In the genomic region with DNA sequence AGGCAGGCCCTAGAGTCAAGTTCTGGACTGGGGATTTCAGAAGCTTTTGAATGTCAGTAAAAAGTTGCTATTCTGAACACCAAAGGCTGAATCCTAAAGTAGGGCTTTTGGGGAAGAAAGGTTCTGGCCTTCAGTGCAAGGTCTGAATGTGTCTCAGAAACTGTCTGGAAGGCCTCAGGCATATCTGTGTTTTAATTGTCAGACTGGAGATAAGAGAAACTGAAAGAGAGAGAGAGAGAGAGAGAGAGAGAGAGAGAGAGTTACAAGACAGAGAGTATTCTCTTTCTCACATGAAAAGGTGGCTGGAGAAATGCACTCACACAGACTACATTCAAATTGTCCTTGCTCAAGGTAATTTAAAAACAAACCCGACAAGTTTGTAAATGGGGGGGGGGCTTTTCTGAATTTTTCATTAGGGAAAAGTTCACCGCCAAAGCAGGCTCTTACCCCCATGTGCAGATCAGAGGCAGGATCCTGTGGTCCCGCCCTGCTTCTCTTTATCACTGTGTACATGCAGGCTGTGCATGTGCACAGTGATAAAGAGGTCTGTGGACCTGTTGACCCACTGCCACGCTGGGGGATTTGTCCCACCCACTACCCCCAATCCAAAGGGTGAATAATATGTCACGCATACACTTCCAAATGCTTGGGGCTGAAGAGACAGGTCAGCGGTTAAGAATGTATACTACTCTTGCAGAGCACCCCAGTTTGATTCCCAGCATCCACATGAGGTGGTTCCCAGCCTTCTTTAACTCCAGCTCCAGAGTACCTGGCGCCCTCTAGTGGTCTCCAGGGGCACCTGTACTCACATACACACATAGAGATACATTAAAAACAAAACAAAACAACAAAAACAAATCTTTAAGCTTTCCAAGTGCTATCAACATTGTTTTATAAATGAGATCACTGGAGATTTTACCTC, we compare ENCODE assay signal across 17 mouse cellular contexts.
A peak's percentile ranks its signal among the peaks of the same experiment; 100 is the strongest.
DNase-seq lines count a peak whose midpoint lies in the region; ATAC-seq and TF ChIP-seq lines count a peak whose summit lies in the region.
"Had no signal": no experiment of that assay in that cellular context is flagged by ENCODE, and none has a peak within 500 bp of the region (broad histone marks: within the 10 kb centered on the region; RNA-seq: fewer than 3 reads in every experiment).

No protein-coding gene starts in this region.

- H3K27ac ChIP-seq in hindbrain, postnatal 0 days = no peak overlapping the region
- no peak overlapping the region for H3K27ac ChIP-seq in hindbrain, embryonic 16.5 days (ENCODE audit: low read depth, low read length)
- no peak overlapping the region for H3K27ac ChIP-seq in ES-E14 (ENCODE audit: insufficient read depth, low read depth, low read length, poor library complexity, severe bottlenecking)
- no peak overlapping the region for H3K27ac ChIP-seq in liver, postnatal 0 days (ENCODE audit: low read depth)
- H3K27ac ChIP-seq: embryonic facial prominence, embryonic 10.5 days; forebrain, embryonic 10.5 days; heart, adult 2 months had no signal

- no peaks in the 10 kb centered on the region for H3K36me3 ChIP-seq in hindbrain, postnatal 0 days (ENCODE audit: insufficient read depth, low read length)
- no peaks in the 10 kb centered on the region for H3K36me3 ChIP-seq in hindbrain, embryonic 16.5 days (ENCODE audit: control insufficient read depth, insufficient read depth, low read length)
- no peaks in the 10 kb centered on the region for H3K36me3 ChIP-seq in ES-E14 (ENCODE audit: control insufficient read depth, insufficient read depth, low read length, poor library complexity, severe bottlenecking)
- H3K36me3 ChIP-seq in erythroblast, embryonic 14.5 days (ENCODE audit: control insufficient read depth) = peaks cover 4% of the 10 kb centered on the region
- no peaks in the 10 kb centered on the region for H3K36me3 ChIP-seq in liver, postnatal 0 days (replicated peaks; ENCODE audit: insufficient read depth, low read length)
- H3K36me3 ChIP-seq: embryonic facial prominence, embryonic 10.5 days; forebrain, embryonic 10.5 days had no signal

- WGBS in hindbrain, postnatal 0 days = 77% methylated on average over 7 of the region's 7 CpGs
- WGBS in hindbrain, embryonic 16.5 days = 75% methylated on average over 7 of the region's 7 CpGs
- WGBS in liver, postnatal 0 days (ENCODE audit: insufficient replicate concordance) = 58% methylated on average over 7 of the region's 7 CpGs

- H3K4me2 ChIP-seq in hindbrain, postnatal 0 days (ENCODE audit: low read depth, low read length) = no peak overlapping the region
- no peak overlapping the region for H3K4me2 ChIP-seq in hindbrain, embryonic 16.5 days (ENCODE audit: low read length)
- H3K4me2 ChIP-seq in liver, postnatal 0 days (ENCODE audit: low read depth, low read length) = no peak overlapping the region

- H3K9me3 ChIP-seq in hindbrain, postnatal 0 days (ENCODE audit: low read length) = no peaks in the 10 kb centered on the region; the same call in 1 of the 2 replicates
- peaks cover 5% of the 10 kb centered on the region for H3K9me3 ChIP-seq in hindbrain, embryonic 16.5 days (ENCODE audit: control insufficient read depth, low read length)
- no peaks in the 10 kb centered on the region for H3K9me3 ChIP-seq in ES-E14 (ENCODE audit: control insufficient read depth, insufficient read depth, low read depth, low read length)
- H3K9me3 ChIP-seq in erythroblast, embryonic 14.5 days (ENCODE audit: control insufficient read depth, low read length) = peaks cover 21% of the 10 kb centered on the region
- peaks cover 5% of the 10 kb centered on the region; the same call in 1 of the 2 replicates for H3K9me3 ChIP-seq in liver, postnatal 0 days (ENCODE audit: low read length)
- H3K9me3 ChIP-seq: forebrain, embryonic 10.5 days had no signal

- DNase-seq in hindbrain, postnatal 0 days (ENCODE audit: low spot score) = no peak
- peak; percentile 81 for DNase-seq in ES-E14 (ENCODE audit: low read depth, low spot score)
- no peak for DNase-seq in liver, postnatal 0 days
- no peak for DNase-seq in lung, postnatal 14 days
- no peak for DNase-seq in spleen, adult 18-20 months
- DNase-seq: cerebellum, adult 9-11 months; heart, adult 2 months; heart, postnatal 36 days; layer of hippocampus, adult 9-11 months; lung, adult 2 months had no signal

- no peak for ATAC-seq in hindbrain, postnatal 0 days
- no peak for ATAC-seq in hindbrain, embryonic 16.5 days
- ATAC-seq in liver, postnatal 0 days = peak; percentile 62
- ATAC-seq in frontal cortex, adult (ENCODE audit: low TSS enrichment) = no peak

- in situ Hi-C loops in ES-E14 (cut with MboI; ENCODE audit: low sequenced_read_pairs in 2 of 2, unreplicated experiment in 2 of 2) = no loop called here

- peak; percentile 21; the same call in 1 of the 2 replicates for TF ChIP-seq CTCF in hindbrain, postnatal 0 days (IDR thresholded peaks at IDR 0.05; ENCODE audit: low read depth)
- peak; percentile 34; the same call in 1 of the 2 replicates for TF ChIP-seq CTCF in liver, postnatal 0 days (IDR thresholded peaks at IDR 0.05; ENCODE audit: low read depth)

- 0 out of 2 replicates have a peak, but pooled peaks have one; percentile 16 for TF ChIP-seq EP300 in liver, postnatal 0 days (IDR thresholded peaks at IDR 0.05; ENCODE audit: low read depth)

- no peaks in the 10 kb centered on the region for H3K27me3 ChIP-seq in hindbrain, postnatal 0 days (ENCODE audit: insufficient read depth, low read length)
- H3K27me3 ChIP-seq in hindbrain, embryonic 16.5 days (replicated peaks; ENCODE audit: control insufficient read depth, insufficient read depth, low read length) = no peaks in the 10 kb centered on the region
- no peaks in the 10 kb centered on the region for H3K27me3 ChIP-seq in erythroblast, embryonic 14.5 days (ENCODE audit: control insufficient read depth)
- no peaks in the 10 kb centered on the region for H3K27me3 ChIP-seq in liver, postnatal 0 days (ENCODE audit: insufficient read depth, low read length)
- H3K27me3 ChIP-seq: megakaryocyte, embryonic 14.5 days had no signal

- no peaks in the 10 kb centered on the region for H3K4me1 ChIP-seq in hindbrain, postnatal 0 days (ENCODE audit: insufficient read depth, low read length)
- H3K4me1 ChIP-seq in hindbrain, embryonic 16.5 days (ENCODE audit: control insufficient read depth, insufficient read depth, low read depth, low read length) = no peaks in the 10 kb centered on the region
- H3K4me1 ChIP-seq in ES-E14 (ENCODE audit: control insufficient read depth in 2 of 2, insufficient read depth in 2 of 2, low read length in 2 of 2, poor library complexity in 1 of 2) = peaks cover 0 to 6% of the 10 kb centered on the region in 2 experiments; a peak in 2 of 4 replicates
- H3K4me1 ChIP-seq in erythroblast, embryonic 14.5 days (ENCODE audit: control insufficient read depth) = peaks cover 44% of the 10 kb centered on the region
- no peaks in the 10 kb centered on the region for H3K4me1 ChIP-seq in liver, postnatal 0 days (ENCODE audit: insufficient read depth)
- H3K4me1 ChIP-seq: embryonic facial prominence, embryonic 10.5 days; megakaryocyte, embryonic 14.5 days had no signal

- H3K9ac ChIP-seq in hindbrain, postnatal 0 days (replicated peaks; ENCODE audit: low read length) = no peak overlapping the region
- H3K9ac ChIP-seq in hindbrain, embryonic 16.5 days (ENCODE audit: low read depth, low read length) = no peak overlapping the region
- no peak overlapping the region for H3K9ac ChIP-seq in ES-E14 (ENCODE audit: insufficient read depth, low read depth, low read length, poor library complexity, severe bottlenecking)
- no peak overlapping the region for H3K9ac ChIP-seq in liver, postnatal 0 days (replicated peaks)

- no peak overlapping the region for H3K4me3 ChIP-seq in hindbrain, postnatal 0 days (ENCODE audit: low read length)
- no peak overlapping the region for H3K4me3 ChIP-seq in hindbrain, embryonic 16.5 days (ENCODE audit: low read length)
- H3K4me3 ChIP-seq in ES-E14 (ENCODE audit: insufficient read depth in 1 of 2, low read depth in 1 of 2, low read length in 2 of 2, poor library complexity in 1 of 2, severe bottlenecking in 1 of 2) = no peak overlapping the region
- H3K4me3 ChIP-seq in erythroblast, embryonic 14.5 days (replicated peaks) = peak overlapping the region; percentile 14
- H3K4me3 ChIP-seq in liver, postnatal 0 days (ENCODE audit: low read depth, low read length) = no peak overlapping the region
- H3K4me3 ChIP-seq: embryonic facial prominence, embryonic 10.5 days; forebrain, embryonic 10.5 days; heart, adult 2 months; myocyte had no signal

TF ChIP-seq in ES-E14, 5 proteins besides CTCF, POLR2A, EP300 and RAD21:
- TF ChIP-seq ZC3H11A (IDR thresholded peaks at IDR 0.05; ENCODE audit: borderline replicate concordance, low read depth, low read length) (peak; percentile 61; the same call in 1 of the 2 replicates), MAFK (IDR thresholded peaks at IDR 0.05; ENCODE audit: insufficient read depth, low read depth, low read length) (no peak)
